Mouse (Mus musculus): ENCODE results near the gene Slc30a2.

Gene Slc30a2

DNA sequence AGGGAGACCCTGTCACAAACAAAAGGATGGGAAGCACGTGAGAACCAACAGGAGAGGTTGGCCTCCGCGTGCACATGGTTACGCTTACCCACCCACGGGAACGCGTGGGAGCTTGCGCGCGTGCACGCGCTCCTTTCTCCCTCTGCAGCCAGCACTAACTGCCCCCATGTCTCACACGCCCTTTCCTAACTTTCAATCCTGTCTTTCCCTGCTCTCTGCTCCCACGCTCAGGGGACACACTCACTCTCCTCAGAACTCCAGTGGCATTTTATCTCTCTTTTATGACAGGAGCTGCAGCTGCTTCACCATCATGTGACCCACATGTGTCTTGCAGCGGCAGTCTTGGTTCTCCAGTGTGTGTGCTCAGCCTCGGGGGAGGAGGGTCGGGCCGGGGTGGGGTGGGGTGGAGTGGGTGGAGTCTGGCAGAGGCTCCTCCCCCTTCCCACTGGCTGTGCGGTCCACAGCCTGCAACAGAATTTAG, 58.2 kb downstream of the Slc30a2 start:
- peak; percentile 91 for DNase-seq (ENCODE audit: low read depth)

- DNase-seq (ENCODE audit: low read depth), result peak; percentile 82
These were observed 59.0 kb downstream of the Slc30a2 start for GRCm38 (mm10) chr4:134401856-134402570.

GRCm38 (mm10) chr4:134402571-134403262, 59.7 kb downstream of the Slc30a2 start:
- DNase-seq (ENCODE audit: low read depth), result peak; percentile 94

DNA sequence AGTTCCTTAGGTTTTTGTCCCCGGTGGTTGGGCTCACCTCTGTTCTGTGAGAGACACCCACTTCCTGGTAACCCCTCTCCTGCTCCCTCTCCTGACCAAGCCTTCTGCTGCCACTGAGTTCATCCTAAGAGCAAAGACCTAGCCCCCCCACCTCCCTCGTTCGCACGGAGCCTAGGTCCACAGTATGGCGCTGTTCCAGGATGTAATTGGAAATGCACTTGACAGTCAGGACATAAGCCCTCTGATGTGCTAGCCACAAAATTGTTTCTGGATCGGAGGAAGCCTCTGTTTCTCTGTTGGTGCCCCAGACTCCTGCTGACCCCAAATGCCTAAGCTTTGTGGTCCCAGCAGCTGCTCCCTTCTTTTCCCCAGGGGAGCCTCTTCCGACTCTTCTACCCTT, 60.7 kb downstream of the Slc30a2 start:
- DNase-seq (ENCODE audit: low read depth), result peak; percentile 77

Measured in 416B (cell line).